Mouse (Mus musculus) kidney, postnatal 4 days (tissue): ENCODE measurements around the gene Atp5f1.

Experiments
- DNase-seq, 2 experiments: peaks; one replicate each; pipeline ENCODE4 v3.0.0; 2021; ENCODE audit warnings: mixed read lengths in 2 of 2

Atp5f1 gene

DNA sequence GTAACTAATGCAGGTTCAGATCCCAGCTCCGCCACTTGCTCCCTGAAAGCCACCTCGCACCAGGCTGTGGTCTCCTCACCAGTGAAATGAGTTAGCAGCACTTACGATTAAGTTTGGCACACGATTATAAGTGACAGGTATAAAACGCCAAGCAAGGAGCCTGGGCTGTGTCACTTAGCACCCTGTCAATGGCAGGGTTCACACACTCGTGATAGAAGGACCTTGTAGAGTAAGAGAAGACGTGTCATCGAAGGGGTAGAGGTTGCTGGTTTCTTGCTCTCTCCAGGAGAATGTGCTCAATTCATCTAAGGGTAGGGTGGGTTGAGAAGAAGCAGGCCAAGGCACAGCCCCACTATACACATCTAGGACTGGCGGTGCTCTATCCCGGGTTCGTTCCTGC lies 61.0 kb downstream of the Atp5f1 start:
- no peak for DNase-seq

DNA sequence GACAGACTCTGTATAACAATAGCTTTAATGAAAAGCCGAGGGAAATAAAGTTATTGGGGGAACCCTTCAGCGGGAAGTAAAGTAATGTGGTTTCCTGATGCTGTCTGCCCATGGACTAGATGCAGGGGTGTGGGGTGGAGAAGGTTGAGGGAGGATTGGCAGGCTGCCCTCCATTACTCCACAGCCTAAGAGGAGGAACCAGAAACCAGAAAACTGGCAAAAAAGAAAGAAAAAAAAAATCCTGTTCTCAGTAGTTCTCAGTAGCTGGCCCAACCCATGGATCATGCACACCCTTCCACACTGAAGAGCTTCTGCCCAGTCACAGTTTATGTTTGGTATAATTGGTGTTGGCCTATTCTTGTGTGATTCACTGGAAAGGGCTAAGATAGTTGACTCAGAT lies 61.6 kb downstream of the Atp5f1 start:
- no peak for DNase-seq

DNA sequence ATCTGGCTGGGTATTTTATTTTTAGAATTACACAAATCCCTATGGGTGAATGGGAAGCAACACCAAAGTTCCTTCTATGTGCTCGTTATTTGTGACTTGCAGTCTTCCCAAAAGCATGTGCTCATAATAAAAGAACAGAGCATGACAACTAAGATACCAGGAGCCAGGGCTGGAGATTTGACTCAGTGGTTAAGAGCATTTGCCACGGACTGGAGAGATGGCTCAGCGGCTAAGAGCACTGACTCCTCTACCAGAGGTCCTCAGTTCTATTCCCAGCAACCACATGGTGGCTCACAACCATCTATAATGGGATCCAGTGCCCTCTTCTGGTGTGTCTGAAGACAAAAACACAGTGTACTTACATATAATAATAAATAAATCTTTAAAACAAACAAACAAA lies 63.1 kb downstream of the Atp5f1 start:
- DNase-seq, result no peak

DNA sequence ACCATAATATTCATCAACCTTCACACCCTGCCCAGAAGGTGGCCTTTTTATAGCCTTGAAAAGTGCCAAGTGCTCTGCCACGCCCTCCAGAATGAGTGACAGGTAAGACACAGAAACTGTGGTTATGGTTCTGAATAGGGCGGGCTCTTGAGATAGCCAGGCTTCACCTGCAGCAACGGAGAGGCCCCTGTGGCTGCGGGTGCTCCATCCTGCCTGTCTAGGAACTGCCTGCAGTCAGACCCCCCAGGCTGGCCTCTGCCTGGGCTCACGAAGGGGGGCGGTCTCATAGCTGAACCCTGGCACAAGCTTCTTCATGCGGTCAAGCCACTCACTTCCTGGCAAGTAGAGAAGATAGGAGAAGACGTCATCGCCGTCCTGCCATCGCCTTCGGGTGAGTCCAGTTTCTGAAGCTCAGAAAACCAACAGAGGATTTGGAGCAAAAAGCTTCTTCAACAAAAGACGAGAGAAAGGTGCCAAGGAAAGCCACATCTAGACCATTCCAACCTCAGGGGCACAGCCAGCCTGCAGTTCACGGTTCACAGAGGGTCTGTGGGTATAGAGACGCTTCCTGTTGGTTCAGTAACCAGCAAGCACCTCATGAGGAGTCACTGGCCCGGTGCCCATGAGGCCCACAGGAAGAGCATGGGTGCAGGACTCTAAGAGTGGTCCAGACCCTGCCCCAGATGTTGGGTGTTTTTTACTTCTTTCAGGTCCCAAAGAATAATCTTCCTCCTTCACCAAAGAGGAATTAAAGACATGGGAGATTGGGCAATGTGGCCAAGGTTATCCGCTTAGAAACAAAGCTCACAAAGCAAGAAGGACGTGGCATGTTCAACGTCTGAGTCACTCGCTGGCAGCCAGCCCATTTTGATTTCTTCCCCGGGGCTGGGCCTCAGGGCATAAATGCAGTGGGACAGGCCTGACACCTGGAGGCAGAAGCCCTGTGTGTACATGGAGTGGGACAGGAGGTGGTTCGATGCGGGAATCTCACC lies 65.0 kb downstream of the Atp5f1 start:
- DNase-seq, result peak; percentile 86 to 91

DNA sequence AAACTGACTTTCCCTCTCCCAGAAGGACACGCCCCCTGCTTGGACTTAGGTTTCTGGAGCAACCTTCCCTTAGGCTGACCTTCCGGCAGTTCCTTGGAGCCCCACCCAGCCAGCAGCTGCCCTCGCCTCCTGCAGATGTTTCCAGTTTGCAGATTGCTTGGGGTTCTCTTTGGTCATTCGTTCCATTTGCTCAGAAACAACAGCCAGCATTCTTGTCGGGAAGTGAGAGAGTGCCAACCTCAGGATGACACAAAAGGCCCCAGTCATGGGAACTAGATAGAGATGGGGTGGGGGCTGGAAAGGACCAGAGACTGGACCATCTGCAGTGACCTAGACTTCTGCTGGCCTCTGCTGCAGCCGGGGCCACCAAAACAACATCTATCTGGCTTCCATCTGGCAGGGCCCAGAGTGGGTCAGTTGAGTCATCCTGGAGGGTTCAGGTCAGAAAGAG lies 65.9 kb downstream of the Atp5f1 start:
- peak; percentile 41 to 62 for DNase-seq
